Mouse (Mus musculus) E14TG2a.4 (cell line): ENCODE results near the gene Tubb4b.

Source experiments
- CTCF ChIP-seq: conservative IDR thresholded peaks from 2 replicates; pipeline ENCODE4 v1.5.1; 2014; ENCODE audit warnings: low read length
- NANOG ChIP-seq: IDR thresholded peaks from 2 replicates; pipeline ENCODE4 v1.6.1; 2014; ENCODE audit warnings: borderline replicate concordance, low read length, mixed read lengths
- POU5F1 ChIP-seq: IDR thresholded peaks from 2 replicates; pipeline ENCODE4 v1.6.1; 2014; ENCODE audit warnings: low read length, borderline replicate concordance

GRCm38 (mm10) chr2:25176573-25176972, 47.9 kb downstream of the Tubb4b start:
- TF ChIP-seq CTCF (no peak), POU5F1 (no peak), NANOG (no peak)
